Mouse (Mus musculus) CH12.LX (cell line): ENCODE data around the gene Slpi. TPM values are rescaled to one million over a fixed set of nuclear protein-coding genes. Genes with fewer than 3 reads are reported as not detected.
"Not testable (repeated sequence)": the region's sequence is repeated elsewhere in the genome, so short reads cannot be mapped to it uniquely, and the experiment has no call there.

Experiments
- DNase-seq: peaks from one replicate; pipeline ENCODE4 v3.0.0-alpha.2; 2013; ENCODE audit errors: extremely low read depth
- H3K27ac ChIP-seq: 2 replicates; pipeline ENCODE4 v1.5.1; 2012; ENCODE audit warnings: low read depth, mild to moderate bottlenecking, control low read depth, moderate library complexity; ENCODE audit not compliant: insufficient read depth
- H3K27me3 ChIP-seq: replicated peaks from 2 replicates; pipeline ENCODE3; 2012; ENCODE audit warnings: inconsistent platforms
- H3K36me3 ChIP-seq, 2 experiments: replicated peaks in 1 of 2; 2 replicates each; pipeline versions ENCODE3 to v1.6.1; 2012; ENCODE audit warnings: inconsistent platforms in 1 of 2, low read length in 1 of 2, mild to moderate bottlenecking in 1 of 2, mixed read lengths in 1 of 2, moderate library complexity in 1 of 2; ENCODE audit not compliant: control insufficient read depth in 1 of 2, insufficient read depth in 1 of 2
- H3K4me1 ChIP-seq, 2 experiments: 2 replicates each; pipeline ENCODE4 v1.6.1; 2012; ENCODE audit warnings: inconsistent platforms in 1 of 2, moderate library complexity in 1 of 2; ENCODE audit not compliant: insufficient read depth in 2 of 2, control insufficient read depth in 1 of 2
- H3K4me2 ChIP-seq: 2 replicates; pipeline ENCODE4 v1.6.1; 2012; ENCODE audit warnings: low read depth, mild to moderate bottlenecking, control low read depth; ENCODE audit not compliant: poor library complexity, insufficient read depth, severe bottlenecking
- H3K4me3 ChIP-seq, 3 experiments: fragments of 150-350 bp in 1 of 3; sonication (generic) in 1 of 3; replicated peaks in 1 of 3; 2 replicates each; pipeline versions ENCODE3 to v1.5.1; 2011 to 2012; ENCODE audit warnings: low read depth in 2 of 3, low read length in 2 of 3, mild to moderate bottlenecking in 2 of 3, moderate library complexity in 2 of 3, control low read depth in 1 of 3, improper control_type of control experiment in 1 of 3, inconsistent platforms in 1 of 3, mixed read lengths in 1 of 3; ENCODE audit not compliant: poor library complexity in 1 of 3
- H3K79me2 ChIP-seq: replicated peaks from 2 replicates; pipeline ENCODE4 v1.6.1; 2012; ENCODE audit warnings: mild to moderate bottlenecking, moderate library complexity; ENCODE audit not compliant: control insufficient read depth, poor library complexity, insufficient read depth, severe bottlenecking; ENCODE audit errors: extremely low read depth
- H3K9ac ChIP-seq: 2 replicates; pipeline ENCODE4 v1.6.1; 2012; ENCODE audit warnings: low read depth, mild to moderate bottlenecking, control low read depth, moderate library complexity; ENCODE audit not compliant: insufficient read depth
- H3K9me3 ChIP-seq: replicated peaks from 2 replicates; pipeline ENCODE3; 2012; ENCODE audit warnings: low read length, inconsistent platforms, mixed read lengths
- EP300 ChIP-seq: IDR thresholded peaks from 2 replicates; pipeline ENCODE4 v1.6.1; 2011; ENCODE audit warnings: low read length, improper control_type of control experiment
- JUND ChIP-seq: conservative IDR thresholded peaks from 2 replicates; pipeline ENCODE4 v1.6.1; 2011; ENCODE audit warnings: low read depth, low read length, improper control_type of control experiment
- MAX ChIP-seq: IDR thresholded peaks from 2 replicates; pipeline ENCODE4 v1.6.1; 2011; ENCODE audit warnings: low read length, improper control_type of control experiment
- MEF2A ChIP-seq: IDR thresholded peaks from 2 replicates; pipeline ENCODE4 v1.6.1; 2014; ENCODE audit warnings: low read depth, mild to moderate bottlenecking, inconsistent platforms, low read length, improper control_type of control experiment, borderline replicate concordance
- POLR2A ChIP-seq: IDR thresholded peaks from 2 replicates; pipeline ENCODE4 v1.6.1; 2011; ENCODE audit warnings: low read depth, mild to moderate bottlenecking, improper control_type of control experiment, low read length
- SMC3 ChIP-seq: IDR thresholded peaks from 2 replicates; pipeline ENCODE4 v1.6.1; 2011; ENCODE audit warnings: low read depth, low read length, improper control_type of control experiment
- TBP ChIP-seq: conservative IDR thresholded peaks from 2 replicates; pipeline ENCODE4 v1.6.1; 2011; ENCODE audit warnings: low read depth, low read length, improper control_type of control experiment
- USF1 ChIP-seq: IDR thresholded peaks from 2 replicates; pipeline ENCODE4 v1.6.1; 2014; ENCODE audit warnings: low read depth, mild to moderate bottlenecking, inconsistent platforms, low read length, improper control_type of control experiment
- USF2 ChIP-seq: conservative IDR thresholded peaks from 2 replicates; pipeline ENCODE4 v1.6.1; 2011; ENCODE audit warnings: low read depth, low read length, improper control_type of control experiment
- ZC3H11A ChIP-seq: IDR thresholded peaks from 2 replicates; pipeline ENCODE4 v1.6.1; 2012; ENCODE audit warnings: low read depth, mild to moderate bottlenecking, inconsistent platforms, low read length, improper control_type of control experiment
- ZMIZ1 ChIP-seq: IDR thresholded peaks from 2 replicates; pipeline ENCODE4 v1.6.1; 2012; ENCODE audit warnings: low read depth, mild to moderate bottlenecking, inconsistent platforms, low read length, improper control_type of control experiment
- ZNF384 ChIP-seq: IDR thresholded peaks from 2 replicates; pipeline ENCODE4 v1.6.1; 2012; ENCODE audit warnings: low read depth, low read length, improper control_type of control experiment, inconsistent platforms
- dilution Hi-C: fragments of 300-500 bp; cut with MboI; formaldehyde crosslinking; loops from 2 replicates; pipeline ENCODE4 v1.14.3; 2020; ENCODE audit warnings: low sequenced_read_pairs; ENCODE audit not compliant: extremely low pct_unique_long_range_greater_than_20kb, extremely low pct_ligation_motif_present
- in situ Hi-C: fragments of 300-500 bp; cut with MboI; formaldehyde crosslinking; loops from 3 replicates; pipeline ENCODE4 v1.14.3; 2019; ENCODE audit warnings: low sequenced_read_pairs, low pct_ligation_motif_present, low pct_unique_long_range_greater_than_20kb, mixed read lengths
- polyA plus RNA-seq: library from polyadenylated mRNA; unstranded; fragments of >175 nt; gene quantifications from 2 replicates; pipeline ENCODE4 v1.2.1, GENCODE M21; 2012; ENCODE audit warnings: low read depth; ENCODE audit not compliant: insufficient read length
- total RNA-seq, 2 experiments: library from RNA; depleted of rRNA; stranded (reverse); fragments of 300-350 nt in 1 of 2; fragments of >200 nt in 1 of 2; gene quantifications; 2 replicates each; pipeline ENCODE4 v1.2.3; 2012 to 2014

Slpi gene
- total and polyA plus RNA-seq, 3 experiments = 0.38 to 2.7 (median 1.0) TPM

GRCm38 (mm10) chr2:164316451-164316850, 72.4 kb downstream of the Slpi start, which contains the start of gene Svs6:
Gene Svs6 (plus strand): TSS chr2:164316751.
- dilution Hi-C loops, H3K79me2 ChIP-seq, H3K9ac ChIP-seq, H3K9me3 ChIP-seq, H3K36me3 ChIP-seq, H3K4me1 ChIP-seq, H3K4me2 ChIP-seq, H3K4me3 ChIP-seq, in situ Hi-C loops, H3K27me3 ChIP-seq, DNase-seq, H3K27ac ChIP-seq: not testable (repeated sequence)

- H3K4me3 ChIP-seq, H3K4me1 ChIP-seq, in situ Hi-C loops, H3K9ac ChIP-seq, dilution Hi-C loops, H3K36me3 ChIP-seq, DNase-seq, H3K27me3 ChIP-seq, H3K27ac ChIP-seq, H3K4me2 ChIP-seq, H3K9me3 ChIP-seq, H3K79me2 ChIP-seq: not testable (repeated sequence)
These were observed 73.4 kb downstream of the Slpi start for GRCm38 (mm10) chr2:164315460-164315859.

GRCm38 (mm10) chr2:164312599-164312998, 76.3 kb downstream of the Slpi start:
- DNase-seq = no peak
- dilution Hi-C loops = no loop called here

More at GRCm38 (mm10) chr2:164312599-164312998, 76.3 kb downstream of the Slpi start:
- in situ Hi-C loops = no loop called here
- H3K4me2 ChIP-seq = no peak overlapping the region
- H3K4me1 ChIP-seq = no peaks in the 10 kb centered on the region
- H3K79me2 ChIP-seq = no peaks in the 10 kb centered on the region
- no peaks in the 10 kb centered on the region for H3K36me3 ChIP-seq
- H3K4me3 ChIP-seq = no peak overlapping the region
- H3K9ac ChIP-seq = no peak overlapping the region
- H3K9me3 ChIP-seq = no peaks in the 10 kb centered on the region
- H3K27ac ChIP-seq = no peak overlapping the region
- TF ChIP-seq MEF2A (no peak), ZNF384 (no peak), POLR2A (no peak), MAX (no peak), JUND (no peak), ZC3H11A (no peak), EP300 (no peak), USF1 (no peak), ZMIZ1 (no peak), TBP (no peak), SMC3 (no peak), USF2 (no peak)
- no peaks in the 10 kb centered on the region for H3K27me3 ChIP-seq

Other genes with a start within 250 kb of the Slpi start
Only the 20 nearest of the 26 such genes appear.
- gene Wfdc12, start 198.5 kb downstream of the Slpi start, total RNA-seq (2012; rRNA removed) = not detected in 2 replicates
- gene Wfdc12, start 198.5 kb downstream of the Slpi start, total RNA-seq (2014; rRNA removed) = not detected in 2 replicates
- gene Wfdc12, start 198.5 kb downstream of the Slpi start, polyA plus RNA-seq = not detected in 2 replicates
- not detected in 2 replicates for gene Wfdc15a, start 189.0 kb downstream of the Slpi start, total RNA-seq (2012; rRNA removed)
- not detected in 2 replicates for gene Wfdc15a, start 189.0 kb downstream of the Slpi start, total RNA-seq (2014; rRNA removed)
- not detected in 2 replicates for gene Wfdc15a, start 189.0 kb downstream of the Slpi start, polyA plus RNA-seq
- gene Wfdc15b, start 167.4 kb downstream of the Slpi start, total RNA-seq (2012; rRNA removed) = not detected in 2 replicates
- not detected in 2 replicates for gene Wfdc15b, start 167.4 kb downstream of the Slpi start, total RNA-seq (2014; rRNA removed)
- gene Wfdc15b, start 167.4 kb downstream of the Slpi start, polyA plus RNA-seq = not detected in 2 replicates
- gene Svs2, start 150.6 kb downstream of the Slpi start, total RNA-seq (2012; rRNA removed) = not detected in 2 replicates
- not detected in 2 replicates for gene Svs2, start 150.6 kb downstream of the Slpi start, total RNA-seq (2014; rRNA removed)
- not detected in 2 replicates for gene Svs2, start 150.6 kb downstream of the Slpi start, polyA plus RNA-seq
- gene Svs3b, start 132.5 kb downstream of the Slpi start, total RNA-seq (2012; rRNA removed) = not detected in 2 replicates
- gene Svs3b, start 132.5 kb downstream of the Slpi start, total RNA-seq (2014; rRNA removed) = not detected in 2 replicates
- gene Svs3b, start 132.5 kb downstream of the Slpi start, polyA plus RNA-seq = not detected in 2 replicates
- not detected in 2 replicates for gene Svs4, start 110.6 kb downstream of the Slpi start, total RNA-seq (2012; rRNA removed)
- gene Svs4, start 110.6 kb downstream of the Slpi start, total RNA-seq (2014; rRNA removed) = not detected in 2 replicates
- not detected in 2 replicates for gene Svs4, start 110.6 kb downstream of the Slpi start, polyA plus RNA-seq
- not detected in 2 replicates for gene Svs3a, start 99.8 kb downstream of the Slpi start, total RNA-seq (2012; rRNA removed)
- not detected in 2 replicates for gene Svs3a, start 99.8 kb downstream of the Slpi start, total RNA-seq (2014; rRNA removed)
- gene Svs3a, start 99.8 kb downstream of the Slpi start, polyA plus RNA-seq = not detected in 2 replicates
- not detected in 2 replicates for gene Svs6, start 72.3 kb downstream of the Slpi start, total RNA-seq (2012; rRNA removed)
- not detected in 2 replicates for gene Svs6, start 72.3 kb downstream of the Slpi start, total RNA-seq (2014; rRNA removed)
- not detected in 2 replicates for gene Svs6, start 72.3 kb downstream of the Slpi start, polyA plus RNA-seq
- not detected in 2 replicates for gene Svs5, start 56.4 kb downstream of the Slpi start, total RNA-seq (2012; rRNA removed)
- gene Svs5, start 56.4 kb downstream of the Slpi start, total RNA-seq (2014; rRNA removed) = not detected in 2 replicates
- gene Svs5, start 56.4 kb downstream of the Slpi start, polyA plus RNA-seq = not detected in 2 replicates
- gene Rbpjl, start 14.0 kb upstream of the Slpi start, total RNA-seq (2012; rRNA removed) = 0.08 TPM in 1 of 2 replicates, not detected in the other
- not detected in 2 replicates for gene Rbpjl, start 14.0 kb upstream of the Slpi start, total RNA-seq (2014; rRNA removed)
- not detected in 2 replicates for gene Rbpjl, start 14.0 kb upstream of the Slpi start, polyA plus RNA-seq
- not detected in 2 replicates for gene Matn4, start 16.1 kb upstream of the Slpi start, total RNA-seq (2012; rRNA removed)
- not detected in 2 replicates for gene Matn4, start 16.1 kb upstream of the Slpi start, total RNA-seq (2014; rRNA removed)
- gene Matn4, start 16.1 kb upstream of the Slpi start, polyA plus RNA-seq = not detected in 2 replicates
- 63.9 and 69.9 TPM in 2 replicates for gene Sdc4, start 54.8 kb upstream of the Slpi start, total RNA-seq (2012; rRNA removed)
- gene Sdc4, start 54.8 kb upstream of the Slpi start, total RNA-seq (2014; rRNA removed) = 53.4 and 59.8 TPM in 2 replicates
- gene Sdc4, start 54.8 kb upstream of the Slpi start, polyA plus RNA-seq = 36.4 and 46.6 TPM in 2 replicates
- gene Sys1, start 67.9 kb upstream of the Slpi start, total RNA-seq (2012; rRNA removed) = 58.5 and 59.7 TPM in 2 replicates
- gene Sys1, start 67.9 kb upstream of the Slpi start, total RNA-seq (2014; rRNA removed) = 41.8 and 46.6 TPM in 2 replicates
- gene Sys1, start 67.9 kb upstream of the Slpi start, polyA plus RNA-seq = 46.5 and 57.4 TPM in 2 replicates
- 0.88 and 1.1 TPM in 2 replicates for gene Gm20458, start 71.9 kb upstream of the Slpi start, total RNA-seq (2012; rRNA removed)
- gene Gm20458, start 71.9 kb upstream of the Slpi start, total RNA-seq (2014; rRNA removed) = 0.74 TPM in 1 of 2 replicates, not detected in the other
- gene Gm20458, start 71.9 kb upstream of the Slpi start, polyA plus RNA-seq = 0.31 and 1.2 TPM in 2 replicates
- not detected in 2 replicates for gene Trp53tg5, start 84.6 kb upstream of the Slpi start, total RNA-seq (2012; rRNA removed)
- gene Trp53tg5, start 84.6 kb upstream of the Slpi start, total RNA-seq (2014; rRNA removed) = not detected in 2 replicates
- gene Trp53tg5, start 84.6 kb upstream of the Slpi start, polyA plus RNA-seq = not detected in 2 replicates
- 1.6 and 5.7 TPM in 2 replicates for gene Dbndd2, start 97.0 kb upstream of the Slpi start, total RNA-seq (2012; rRNA removed)
- gene Dbndd2, start 97.0 kb upstream of the Slpi start, total RNA-seq (2014; rRNA removed) = 0.61 TPM in 1 of 2 replicates, not detected in the other
- 0.31 and 0.53 TPM in 2 replicates for gene Dbndd2, start 97.0 kb upstream of the Slpi start, polyA plus RNA-seq
- 36.8 and 39.2 TPM in 2 replicates for gene Pigt, start 108.4 kb upstream of the Slpi start, total RNA-seq (2012; rRNA removed)
- gene Pigt, start 108.4 kb upstream of the Slpi start, total RNA-seq (2014; rRNA removed) = 12.4 and 14.0 TPM in 2 replicates
- 66.2 and 91.8 TPM in 2 replicates for gene Pigt, start 108.4 kb upstream of the Slpi start, polyA plus RNA-seq
- gene Wfdc2, start 173.3 kb upstream of the Slpi start, total RNA-seq (2012; rRNA removed) = not detected in 2 replicates
- gene Wfdc2, start 173.3 kb upstream of the Slpi start, total RNA-seq (2014; rRNA removed) = not detected in 2 replicates
- not detected in 2 replicates for gene Wfdc2, start 173.3 kb upstream of the Slpi start, polyA plus RNA-seq
- not detected in 2 replicates for gene Spint3, start 184.4 kb upstream of the Slpi start, total RNA-seq (2012; rRNA removed)
- gene Spint3, start 184.4 kb upstream of the Slpi start, total RNA-seq (2014; rRNA removed) = not detected in 2 replicates
- gene Spint3, start 184.4 kb upstream of the Slpi start, polyA plus RNA-seq = not detected in 2 replicates
- gene Wfdc6a, start 196.4 kb upstream of the Slpi start, total RNA-seq (2012; rRNA removed) = not detected in 2 replicates
- gene Wfdc6a, start 196.4 kb upstream of the Slpi start, total RNA-seq (2014; rRNA removed) = not detected in 2 replicates
- gene Wfdc6a, start 196.4 kb upstream of the Slpi start, polyA plus RNA-seq = not detected in 2 replicates